Mouse (Mus musculus) intestine, embryonic 14.5 days (tissue): ENCODE measurements around the gene Fhl3. TPM values are rescaled to one million over a fixed set of nuclear protein-coding genes. Genes with fewer than 3 reads are reported as not detected.

Experiments
- ATAC-seq: fragments of 200-750 bp; cut with Nextera tagmentation; replicated peaks from 2 replicates; pipeline ENCODE4 v1.8.0; 2017; ENCODE audit warnings: low read depth, moderate number of reproducible peaks, moderate TSS enrichment, moderate library complexity; ENCODE audit not compliant: low FRiP score, low TSS enrichment
- DNase-seq: peaks from one replicate; pipeline ENCODE4 v3.0.0-alpha.2; 2018; ENCODE audit warnings: low spot score
- H3K27ac ChIP-seq: fragments of 300-500 bp; sonication (generic); 2 replicates; pipeline ENCODE4 v1.5.1; 2014; ENCODE audit warnings: low read depth, mild to moderate bottlenecking, control low read depth
- H3K27me3 ChIP-seq: fragments of 300-500 bp; sonication (generic); replicated peaks from 2 replicates; pipeline ENCODE4 v1.6.1; 2014; ENCODE audit warnings: low read length, control low read depth; ENCODE audit not compliant: control insufficient read depth, insufficient read depth
- H3K36me3 ChIP-seq: fragments of 300-500 bp; sonication (generic); 2 replicates; pipeline ENCODE4 v1.6.1; 2014; ENCODE audit warnings: low read length, control low read depth; ENCODE audit not compliant: control insufficient read depth, insufficient read depth
- H3K4me1 ChIP-seq: fragments of 300-500 bp; sonication (generic); replicated peaks from 2 replicates; pipeline ENCODE4 v1.6.1; 2014; ENCODE audit warnings: low read length, control low read depth, mixed read lengths; ENCODE audit not compliant: control insufficient read depth, insufficient read depth
- H3K4me2 ChIP-seq: fragments of 300-500 bp; sonication (generic); 2 replicates; pipeline ENCODE4 v1.6.1; 2014; ENCODE audit warnings: low read length
- H3K4me3 ChIP-seq: fragments of 300-500 bp; sonication (generic); 2 replicates; pipeline ENCODE4 v1.5.1; 2014; ENCODE audit warnings: low read depth, low read length, control low read depth, mixed read lengths
- H3K9ac ChIP-seq: fragments of 300-500 bp; sonication (generic); 2 replicates; pipeline ENCODE4 v1.6.1; 2014; ENCODE audit warnings: mild to moderate bottlenecking, low read length
- H3K9me3 ChIP-seq: fragments of 300-500 bp; sonication (generic); 2 replicates; pipeline ENCODE4 v1.6.1; 2016; ENCODE audit warnings: low read length, control low read depth; ENCODE audit not compliant: control insufficient read depth
- WGBS: fragments of 180-500 bp; shearing (Covaris S2); extraction: QIAGEN DNeasy Blood & Tissue Kit; methylation state at CpG from one replicate; pipeline ENCODE4 v1.1.7; 2014; 5-methylcytosine and 5-hydroxymethylcytosine counted together
- polyA plus RNA-seq: library from polyadenylated mRNA; unstranded; fragments of >200 nt; fragmentation: Nextera tagmentation; extraction: Ambion mirVana; gene quantifications from 2 replicates; pipeline ENCODE4 v1.2.1, GENCODE M21; 2014

Gene Fhl3
- polyA plus RNA-seq, 1 experiment from 2014 or later, result 13.6 TPM

GRCm38 (mm10) chr4:124674334-124675032, 26.0 kb upstream of the Fhl3 start:
- Histone ChIP-seq H3K27ac (no peak overlapping the region), H3K4me1 (peaks cover 13% of the 10 kb centered on the region; the same call in 1 of the 2 replicates), H3K4me2 (no peak overlapping the region), H3K36me3 (peaks cover 32% of the 10 kb centered on the region), H3K9ac (no peak overlapping the region), H3K9me3 (no peaks in the 10 kb centered on the region), H3K27me3 (peaks cover 29% of the 10 kb centered on the region), H3K4me3 (no peak overlapping the region)
- DNase-seq, result no peak
- WGBS, result 69% methylated on average over 17 of the region's 17 CpGs
- no peak for ATAC-seq

GRCm38 (mm10) chr4:124675037-124675436, 25.5 kb upstream of the Fhl3 start:
- H3K4me2 ChIP-seq, result no peak overlapping the region
- H3K4me1 ChIP-seq, result peaks cover 13% of the 10 kb centered on the region; the same call in 1 of the 2 replicates
- no peak overlapping the region for H3K27ac ChIP-seq
- H3K4me3 ChIP-seq, result no peak overlapping the region
- DNase-seq (peak; percentile 84), ATAC-seq (no peak)
- H3K36me3 ChIP-seq, result peaks cover 37% of the 10 kb centered on the region
- H3K27me3 ChIP-seq, result peaks cover 29% of the 10 kb centered on the region
- no peak overlapping the region for H3K9ac ChIP-seq
- H3K9me3 ChIP-seq, result no peaks in the 10 kb centered on the region
- 0% methylated on average over 4 of the region's 4 CpGs for WGBS

- H3K4me2 ChIP-seq, result no peak overlapping the region
- no peak overlapping the region for H3K9ac ChIP-seq
- peaks cover 13% of the 10 kb centered on the region; the same call in 1 of the 2 replicates for H3K4me1 ChIP-seq
- peaks cover 46% of the 10 kb centered on the region for H3K36me3 ChIP-seq
- ATAC-seq (no peak), DNase-seq (no peak)
- no peak overlapping the region for H3K27ac ChIP-seq
- no peak overlapping the region for H3K4me3 ChIP-seq
- H3K27me3 ChIP-seq, result peaks cover 29% of the 10 kb centered on the region
- no peaks in the 10 kb centered on the region for H3K9me3 ChIP-seq
- 84% methylated on average over 6 of the region's 6 CpGs for WGBS
Measured at GRCm38 (mm10) chr4:124675958-124676357, 24.5 kb upstream of the Fhl3 start.

- Histone ChIP-seq H3K4me3 (no peak overlapping the region), H3K4me1 (no peaks in the 10 kb centered on the region), H3K27me3 (no peaks in the 10 kb centered on the region), H3K36me3 (peaks cover 89% of the 10 kb centered on the region), H3K27ac (no peak overlapping the region), H3K9me3 (no peaks in the 10 kb centered on the region), H3K9ac (no peak overlapping the region), H3K4me2 (no peak overlapping the region)
- no peak for DNase-seq
- WGBS, result 60% methylated on average over 7 of the region's 7 CpGs
- no peak for ATAC-seq
Measured at GRCm38 (mm10) chr4:124682270-124682669, 18.2 kb upstream of the Fhl3 start.

GRCm38 (mm10) chr4:124683474-124683873, 17.0 kb upstream of the Fhl3 start:
- no peaks in the 10 kb centered on the region for H3K4me1 ChIP-seq
- 94% methylated on average over 4 of the region's 4 CpGs for WGBS
- no peak overlapping the region for H3K9ac ChIP-seq
- H3K4me3 ChIP-seq, result no peak overlapping the region
- no peak overlapping the region for H3K27ac ChIP-seq
- no peak overlapping the region for H3K4me2 ChIP-seq
- H3K27me3 ChIP-seq, result no peaks in the 10 kb centered on the region
- DNase-seq (no peak), ATAC-seq (no peak)
- no peaks in the 10 kb centered on the region for H3K9me3 ChIP-seq
- H3K36me3 ChIP-seq, result peaks cover 88% of the 10 kb centered on the region

GRCm38 (mm10) chr4:124685004-124685403, 15.5 kb upstream of the Fhl3 start:
- H3K4me3 ChIP-seq, result no peak overlapping the region
- H3K9me3 ChIP-seq, result no peaks in the 10 kb centered on the region
- H3K36me3 ChIP-seq, result peaks cover 79% of the 10 kb centered on the region
- H3K4me2 ChIP-seq, result no peak overlapping the region
- H3K27me3 ChIP-seq, result no peaks in the 10 kb centered on the region
- no peak for ATAC-seq
- H3K27ac ChIP-seq, result no peak overlapping the region
- WGBS, result 82% methylated on average over 4 of the region's 4 CpGs
- H3K4me1 ChIP-seq, result no peaks in the 10 kb centered on the region
- no peak overlapping the region for H3K9ac ChIP-seq
- DNase-seq, result no peak

- ATAC-seq (no peak), DNase-seq (no peak)
- Histone ChIP-seq H3K4me3 (no peak overlapping the region), H3K9ac (no peak overlapping the region), H3K36me3 (peaks cover 74% of the 10 kb centered on the region), H3K27me3 (no peaks in the 10 kb centered on the region), H3K27ac (no peak overlapping the region), H3K4me2 (no peak overlapping the region), H3K4me1 (no peaks in the 10 kb centered on the region), H3K9me3 (no peaks in the 10 kb centered on the region)
- WGBS, result 87% methylated on average over 8 of the region's 8 CpGs
Measured at GRCm38 (mm10) chr4:124685453-124685852, 15.0 kb upstream of the Fhl3 start.

- ATAC-seq, result no peak
- Histone ChIP-seq H3K27ac (no peak overlapping the region), H3K4me1 (no peaks in the 10 kb centered on the region), H3K36me3 (peaks cover 69% of the 10 kb centered on the region), H3K27me3 (no peaks in the 10 kb centered on the region), H3K9me3 (no peaks in the 10 kb centered on the region), H3K4me2 (no peak overlapping the region), H3K9ac (no peak overlapping the region), H3K4me3 (no peak overlapping the region)
- 85% methylated on average over 8 of the region's 8 CpGs for WGBS
- no peak for DNase-seq
Measured at GRCm38 (mm10) chr4:124685897-124686402, 14.6 kb upstream of the Fhl3 start.

GRCm38 (mm10) chr4:124691455-124691854, 9.0 kb upstream of the Fhl3 start:
- no peak overlapping the region for H3K4me2 ChIP-seq
- H3K27ac ChIP-seq, result no peak overlapping the region
- no peak for DNase-seq
- peaks cover 7% of the 10 kb centered on the region for H3K4me1 ChIP-seq
- no peaks in the 10 kb centered on the region for H3K9me3 ChIP-seq
- no peak overlapping the region for H3K4me3 ChIP-seq
- ATAC-seq, result no peak
- no peak overlapping the region for H3K9ac ChIP-seq
- peaks cover 8% of the 10 kb centered on the region; the same call in 1 of the 2 replicates for H3K27me3 ChIP-seq
- WGBS, result 87% methylated on average over 8 of the region's 8 CpGs
- peaks cover 21% of the 10 kb centered on the region for H3K36me3 ChIP-seq
